Mouse (Mus musculus): Measurements from ENCODE around the gene Rps6ka1.
A peak's percentile ranks its signal among the peaks of the same experiment; 100 is the strongest.

Gene Rps6ka1

DNA sequence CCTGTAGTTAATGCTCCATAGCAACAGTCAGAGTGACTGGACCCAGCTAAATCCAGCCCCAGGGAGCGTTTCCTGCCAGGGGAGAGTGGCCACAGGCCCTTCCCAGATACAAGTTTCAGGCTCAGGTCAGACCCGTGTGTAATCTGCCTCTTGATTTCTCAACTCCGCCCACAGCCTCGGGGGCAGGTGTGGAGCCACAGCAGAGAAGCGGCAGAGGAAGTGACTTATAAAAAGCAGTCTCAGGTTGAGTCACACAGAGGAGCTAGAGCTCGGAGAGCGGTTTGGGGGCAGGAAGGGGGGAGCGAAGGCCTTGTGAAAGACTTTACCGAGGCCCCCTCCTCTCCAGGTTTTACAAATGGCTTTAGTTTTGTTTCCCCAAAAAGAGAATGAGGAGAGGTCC is 46.6 kb downstream of the Rps6ka1 start:
- no peak overlapping the region for H3K4me3 ChIP-seq (replicated peaks; ENCODE audit: low read length)
- H3K36me3 ChIP-seq (ENCODE audit: insufficient read depth, low read length), result no peaks in the 10 kb centered on the region; the same call in 1 of the 2 replicates
- H3K9me3 ChIP-seq (ENCODE audit: low read length), result no peaks in the 10 kb centered on the region
- no peaks in the 10 kb centered on the region for H3K27me3 ChIP-seq (ENCODE audit: insufficient read depth, low read length)
- TF ChIP-seq POU5F1 (IDR thresholded peaks at IDR 0.05; ENCODE audit: borderline replicate concordance, low read length) (no peak), NANOG (IDR thresholded peaks at IDR 0.05; ENCODE audit: borderline replicate concordance, low read length) (no peak), CTCF (conservative IDR thresholded peaks at IDR 0.05; ENCODE audit: low read length) (no peak)
- peaks cover 46% of the 10 kb centered on the region for H3K4me1 ChIP-seq (replicated peaks; ENCODE audit: low read depth, low read length)

DNA sequence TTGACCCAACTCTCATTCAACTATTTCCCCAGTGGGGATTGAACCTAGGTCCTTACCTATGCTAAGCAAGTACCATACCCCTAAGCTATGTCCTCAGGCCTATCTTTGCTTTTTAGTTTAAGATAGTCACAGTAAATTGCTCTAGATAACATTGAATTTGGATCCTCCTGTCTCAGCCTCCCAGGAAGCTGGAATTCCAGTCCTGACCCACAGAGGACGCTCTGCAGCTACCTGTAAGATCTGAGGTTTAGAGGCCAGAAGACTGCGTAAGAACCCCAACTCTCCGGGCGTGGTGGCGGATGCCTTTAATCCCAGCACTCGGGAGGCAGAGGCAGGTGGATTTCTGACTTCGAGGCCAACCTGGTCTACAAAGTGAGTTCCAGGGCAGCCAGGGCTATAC is 47.1 kb downstream of the Rps6ka1 start:
- Histone ChIP-seq H3K36me3 (ENCODE audit: insufficient read depth, low read length) (no peaks in the 10 kb centered on the region), H3K9me3 (ENCODE audit: low read length) (no peaks in the 10 kb centered on the region), H3K4me3 (replicated peaks; ENCODE audit: low read length) (0 out of 2 replicates have a peak overlapping the region, but pooled peaks have one; percentile 1), H3K4me1 (replicated peaks; ENCODE audit: low read depth, low read length) (peaks cover 43% of the 10 kb centered on the region), H3K27me3 (ENCODE audit: insufficient read depth, low read length) (no peaks in the 10 kb centered on the region)
- no peak for TF ChIP-seq POU5F1 (IDR thresholded peaks at IDR 0.05; ENCODE audit: borderline replicate concordance, low read length)
- TF ChIP-seq NANOG (IDR thresholded peaks at IDR 0.05; ENCODE audit: borderline replicate concordance, low read length), result no peak
- TF ChIP-seq CTCF (conservative IDR thresholded peaks at IDR 0.05; ENCODE audit: low read length), result peak; percentile 82

DNA sequence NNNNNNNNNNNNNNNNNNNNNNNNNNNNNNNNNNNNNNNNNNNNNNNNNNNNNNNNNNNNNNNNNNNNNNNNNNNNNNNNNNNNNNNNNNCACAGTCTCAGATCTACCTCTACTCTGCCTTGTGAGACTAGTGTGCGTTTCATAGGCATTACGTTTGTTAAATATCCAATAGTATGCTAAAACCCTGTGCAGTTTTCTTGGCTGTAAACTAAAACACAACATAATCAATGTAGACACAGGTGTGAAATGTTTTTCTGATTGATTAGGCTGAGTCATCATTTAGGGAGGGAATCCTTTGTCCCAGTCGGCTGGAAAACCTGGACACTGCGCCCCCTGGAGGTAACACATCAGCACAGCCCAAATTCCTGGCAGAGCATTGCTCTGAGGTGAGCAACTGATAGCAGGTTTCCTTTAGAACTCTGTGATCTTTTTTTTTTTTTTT is 48.2 kb downstream of the Rps6ka1 start:
- TF ChIP-seq NANOG (IDR thresholded peaks at IDR 0.05; ENCODE audit: borderline replicate concordance, low read length) (no peak), CTCF (conservative IDR thresholded peaks at IDR 0.05; ENCODE audit: low read length) (peak; percentile 74), POU5F1 (IDR thresholded peaks at IDR 0.05; ENCODE audit: borderline replicate concordance, low read length) (no peak)
- H3K36me3 ChIP-seq (ENCODE audit: insufficient read depth, low read length), result no peaks in the 10 kb centered on the region
- H3K9me3 ChIP-seq (ENCODE audit: low read length), result no peaks in the 10 kb centered on the region
- H3K4me1 ChIP-seq (replicated peaks; ENCODE audit: low read depth, low read length), result peaks cover 35% of the 10 kb centered on the region
- H3K4me3 ChIP-seq (replicated peaks; ENCODE audit: low read length), result no peak overlapping the region
- no peaks in the 10 kb centered on the region for H3K27me3 ChIP-seq (ENCODE audit: insufficient read depth, low read length)

DNA sequence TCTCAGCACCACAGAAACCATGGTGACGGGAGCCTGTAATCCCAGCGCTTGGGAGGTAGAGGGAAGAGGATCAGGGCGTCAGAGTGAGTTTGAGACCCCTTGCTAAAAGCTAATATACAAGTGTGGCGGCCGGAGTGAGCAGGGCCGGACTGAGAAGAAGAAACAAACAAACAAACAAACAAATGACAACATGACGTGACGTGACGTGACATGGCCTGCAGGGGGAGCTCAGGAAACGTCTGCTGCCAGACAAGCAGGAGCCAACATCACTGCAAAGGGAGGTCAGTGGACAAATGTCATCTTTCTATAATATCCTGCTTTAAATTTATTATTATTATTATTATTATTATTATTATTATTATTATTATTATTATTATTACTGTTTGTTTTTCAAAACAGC is 51.0 kb downstream of the Rps6ka1 start:
- Histone ChIP-seq H3K4me1 (replicated peaks; ENCODE audit: low read depth, low read length) (peaks cover 33% of the 10 kb centered on the region), H3K4me3 (replicated peaks; ENCODE audit: low read length) (no peak overlapping the region), H3K27me3 (ENCODE audit: insufficient read depth, low read length) (no peaks in the 10 kb centered on the region), H3K36me3 (ENCODE audit: insufficient read depth, low read length) (no peaks in the 10 kb centered on the region), H3K9me3 (ENCODE audit: low read length) (no peaks in the 10 kb centered on the region)
- TF ChIP-seq CTCF (conservative IDR thresholded peaks at IDR 0.05; ENCODE audit: low read length), result no peak
- TF ChIP-seq NANOG (IDR thresholded peaks at IDR 0.05; ENCODE audit: borderline replicate concordance, low read length), result no peak
- TF ChIP-seq POU5F1 (IDR thresholded peaks at IDR 0.05; ENCODE audit: borderline replicate concordance, low read length), result no peak

DNA sequence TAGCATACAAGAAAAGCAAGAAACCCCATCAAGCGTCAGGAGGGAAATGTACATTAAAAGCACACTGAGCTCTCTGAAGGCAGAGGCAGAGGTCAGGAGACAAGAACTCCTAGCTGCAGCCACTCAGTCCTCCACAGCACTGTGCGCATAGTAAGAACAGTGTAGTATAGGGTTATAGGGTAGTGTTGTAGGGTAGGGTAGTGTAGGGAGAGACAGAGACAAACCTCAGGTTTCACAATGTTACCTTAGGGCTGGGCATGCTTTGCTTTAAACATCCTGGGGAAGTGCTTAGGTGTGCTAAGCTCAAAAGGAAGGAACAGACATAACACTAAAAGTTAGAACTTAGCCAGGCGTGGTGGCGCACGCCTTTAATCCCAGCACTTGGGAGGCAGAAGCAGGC is 52.4 kb downstream of the Rps6ka1 start:
- Histone ChIP-seq H3K4me1 (replicated peaks; ENCODE audit: low read depth, low read length) (peaks cover 22% of the 10 kb centered on the region), H3K4me3 (replicated peaks; ENCODE audit: low read length) (no peak overlapping the region), H3K36me3 (ENCODE audit: insufficient read depth, low read length) (no peaks in the 10 kb centered on the region), H3K27me3 (ENCODE audit: insufficient read depth, low read length) (no peaks in the 10 kb centered on the region), H3K9me3 (ENCODE audit: low read length) (no peaks in the 10 kb centered on the region)
- TF ChIP-seq POU5F1 (IDR thresholded peaks at IDR 0.05; ENCODE audit: borderline replicate concordance, low read length) (no peak), NANOG (IDR thresholded peaks at IDR 0.05; ENCODE audit: borderline replicate concordance, low read length) (no peak), CTCF (conservative IDR thresholded peaks at IDR 0.05; ENCODE audit: low read length) (no peak)

DNA sequence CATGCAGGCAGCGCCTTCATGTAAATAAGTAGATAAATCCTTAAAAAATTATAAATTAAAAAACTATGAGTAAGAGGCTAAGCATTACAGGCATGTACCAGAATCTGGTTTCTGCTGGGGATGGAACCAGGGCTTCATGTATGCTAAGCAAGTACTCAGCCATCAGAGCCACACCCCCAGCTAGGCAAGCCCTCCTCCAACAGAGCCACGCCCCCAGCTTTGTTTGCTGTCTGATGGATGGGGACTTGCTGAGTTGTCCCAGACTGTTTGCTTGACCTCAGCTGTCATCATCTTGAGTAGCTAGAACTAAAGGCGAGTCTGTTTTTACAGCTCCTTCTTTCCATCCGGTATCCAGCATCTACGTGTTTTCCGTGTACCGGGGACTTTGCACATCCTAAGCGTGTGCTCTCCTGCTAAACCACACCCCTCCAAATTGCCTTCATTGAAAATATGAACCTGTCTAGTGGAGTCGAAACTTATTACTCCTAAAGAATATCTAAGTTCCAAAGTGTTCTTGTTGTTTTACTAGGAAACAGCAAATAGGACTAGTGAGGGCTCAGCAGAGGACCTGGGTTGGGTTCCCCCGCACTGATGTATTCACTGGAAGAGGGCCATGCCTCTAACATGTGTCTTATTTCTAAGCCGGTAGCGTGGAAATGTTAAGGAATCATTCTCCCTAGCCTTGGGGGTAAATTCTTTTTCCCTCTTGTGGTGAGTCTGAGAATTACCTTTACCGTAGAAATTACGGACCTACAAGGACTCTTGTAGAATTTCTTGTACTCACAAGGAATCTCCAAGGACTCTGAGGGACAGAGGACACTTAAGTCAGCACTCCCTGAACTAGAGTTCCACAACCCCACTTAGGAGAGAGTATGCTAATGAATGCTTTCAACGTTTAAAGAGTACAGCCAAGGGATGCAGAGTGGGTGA is 54.4 kb downstream of the Rps6ka1 start:
- no peaks in the 10 kb centered on the region for H3K9me3 ChIP-seq (ENCODE audit: low read length)
- peaks cover 25% of the 10 kb centered on the region for H3K4me1 ChIP-seq (replicated peaks; ENCODE audit: low read depth, low read length)
- no peaks in the 10 kb centered on the region for H3K27me3 ChIP-seq (ENCODE audit: insufficient read depth, low read length)
- no peaks in the 10 kb centered on the region for H3K36me3 ChIP-seq (ENCODE audit: insufficient read depth, low read length)
- H3K4me3 ChIP-seq (replicated peaks; ENCODE audit: low read length), result no peak overlapping the region
- TF ChIP-seq POU5F1 (IDR thresholded peaks at IDR 0.05; ENCODE audit: borderline replicate concordance, low read length) (no peak), CTCF (conservative IDR thresholded peaks at IDR 0.05; ENCODE audit: low read length) (peak; percentile 41), NANOG (IDR thresholded peaks at IDR 0.05; ENCODE audit: borderline replicate concordance, low read length) (no peak)

DNA sequence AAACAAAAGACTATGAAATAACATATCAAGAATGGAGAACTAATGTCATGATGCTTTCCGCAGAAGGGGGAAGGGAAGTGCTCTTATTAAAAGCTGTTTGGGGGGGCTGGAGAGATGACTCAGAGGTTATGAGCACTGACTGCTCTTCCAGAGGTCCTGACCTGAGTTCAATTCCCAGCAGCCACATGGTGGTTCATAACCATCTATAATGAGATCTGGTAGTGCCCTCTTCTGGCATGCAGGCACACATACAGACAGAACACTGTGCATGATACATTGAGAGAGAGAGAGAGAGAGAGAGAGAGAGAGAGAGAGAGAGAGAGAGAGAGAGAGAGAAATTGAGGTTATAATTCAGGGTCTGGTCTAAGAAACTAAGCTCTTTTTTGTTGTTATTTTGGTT is 57.1 kb downstream of the Rps6ka1 start:
- H3K4me1 ChIP-seq (replicated peaks; ENCODE audit: low read depth, low read length), result peaks cover 38% of the 10 kb centered on the region
- TF ChIP-seq NANOG (IDR thresholded peaks at IDR 0.05; ENCODE audit: borderline replicate concordance, low read length) (no peak), POU5F1 (IDR thresholded peaks at IDR 0.05; ENCODE audit: borderline replicate concordance, low read length) (no peak), CTCF (conservative IDR thresholded peaks at IDR 0.05; ENCODE audit: low read length) (no peak)
- H3K4me3 ChIP-seq (replicated peaks; ENCODE audit: low read length), result no peak overlapping the region
- H3K27me3 ChIP-seq (ENCODE audit: insufficient read depth, low read length), result no peaks in the 10 kb centered on the region
- H3K9me3 ChIP-seq (ENCODE audit: low read length), result no peaks in the 10 kb centered on the region
- no peaks in the 10 kb centered on the region for H3K36me3 ChIP-seq (ENCODE audit: insufficient read depth, low read length)

DNA sequence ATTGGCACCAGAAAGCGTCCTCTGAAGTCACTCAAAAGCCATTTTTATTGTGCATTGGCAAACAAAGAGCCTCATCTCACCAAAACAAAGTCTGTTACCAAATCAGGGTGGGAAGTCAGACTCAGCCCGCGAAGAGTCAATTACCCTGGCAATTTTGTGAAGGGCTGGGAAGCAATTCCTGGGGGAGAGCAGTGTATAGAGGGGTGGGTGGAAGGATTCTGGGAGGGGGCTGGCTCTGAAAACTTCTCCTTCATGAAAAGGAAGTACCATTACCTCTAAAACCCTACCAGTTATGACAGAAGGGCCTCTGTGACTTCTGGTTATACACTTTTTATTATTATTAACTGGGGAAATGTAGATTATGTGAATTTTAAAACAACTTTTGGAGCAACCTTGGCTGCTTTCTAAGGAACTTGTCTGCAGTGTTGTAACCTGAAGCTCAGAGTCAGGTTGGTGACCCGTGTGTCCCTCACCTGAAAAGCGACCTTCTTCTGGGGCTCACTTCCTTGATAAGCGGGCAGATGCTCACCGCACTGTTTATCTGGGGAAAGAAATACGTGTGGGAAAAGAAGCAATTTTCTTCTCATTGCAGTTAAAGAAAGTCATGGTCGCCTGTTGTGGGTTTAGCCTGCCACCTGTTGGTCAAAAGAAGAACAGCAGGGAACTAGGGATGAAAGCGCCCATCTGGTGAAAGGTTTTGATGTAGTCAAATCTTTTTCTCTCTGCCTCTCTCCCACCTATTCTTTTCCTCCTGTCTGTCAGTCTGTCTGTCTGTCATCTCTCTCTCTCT is 58.1 kb downstream of the Rps6ka1 start:
- TF ChIP-seq CTCF (conservative IDR thresholded peaks at IDR 0.05; ENCODE audit: low read length) (peak; percentile 78), NANOG (IDR thresholded peaks at IDR 0.05; ENCODE audit: borderline replicate concordance, low read length) (no peak)
- no peaks in the 10 kb centered on the region for H3K9me3 ChIP-seq (ENCODE audit: low read length)
- peaks cover 40% of the 10 kb centered on the region for H3K4me1 ChIP-seq (replicated peaks; ENCODE audit: low read depth, low read length)
- H3K27me3 ChIP-seq (ENCODE audit: insufficient read depth, low read length), result no peaks in the 10 kb centered on the region
- H3K36me3 ChIP-seq (ENCODE audit: insufficient read depth, low read length), result no peaks in the 10 kb centered on the region
- H3K4me3 ChIP-seq (replicated peaks; ENCODE audit: low read length), result 0 out of 2 replicates have a peak overlapping the region, but pooled peaks have one; percentile 39
